Mouse (Mus musculus) megakaryocyte, embryonic 14.5 days (primary cell): Measurements from ENCODE around the gene Ftcd. TPM values are rescaled to one million over a fixed set of nuclear protein-coding genes. Genes with fewer than 3 reads are reported as not detected.
A peak's percentile ranks its signal among the peaks of the same experiment; 100 is the strongest.

Source experiments
- H3K27me3 ChIP-seq: replicated peaks from 2 replicates; pipeline ENCODE3; 2012; ENCODE audit warnings: inconsistent platforms
- H3K36me3 ChIP-seq: replicated peaks from 2 replicates; pipeline ENCODE3; 2012; ENCODE audit warnings: low read length, inconsistent platforms, mixed read lengths
- H3K4me1 ChIP-seq: 2 replicates; pipeline ENCODE4 v1.6.1; 2012; ENCODE audit warnings: inconsistent platforms
- H3K4me3 ChIP-seq: replicated peaks from 2 replicates; pipeline ENCODE3; 2012; ENCODE audit warnings: moderate library complexity, mild to moderate bottlenecking, inconsistent platforms
- H3K9me3 ChIP-seq: 2 replicates; pipeline ENCODE4 v1.6.1; 2012; ENCODE audit warnings: inconsistent platforms
- FLI1 ChIP-seq: IDR thresholded peaks from 2 replicates; pipeline ENCODE4 v1.6.1; 2012; ENCODE audit warnings: low read length, inconsistent platforms, mixed read lengths
- GATA1 ChIP-seq: IDR thresholded peaks from 3 replicates; pipeline ENCODE4 v1.6.1; 2012; ENCODE audit warnings: mixed read lengths, low read length, inconsistent platforms, borderline replicate concordance
- polyA plus RNA-seq: library from polyadenylated mRNA; stranded (reverse); fragments of >175 nt; gene quantifications from 2 replicates; pipeline ENCODE4 v1.2.3, GENCODE M21; 2012; ENCODE audit warnings: low replicate concordance; ENCODE audit not compliant: insufficient read depth

The Ftcd gene
- polyA plus RNA-seq, 1 experiment, result not detected

GRCm38 (mm10) chr10:76590197-76590596 is 14.7 kb downstream of the Ftcd start:
- TF ChIP-seq GATA1 (no peak), FLI1 (no peak)
- no peaks in the 10 kb centered on the region for H3K36me3 ChIP-seq
- H3K4me3 ChIP-seq, result no peak overlapping the region
- peaks cover 68% of the 10 kb centered on the region for H3K27me3 ChIP-seq
- H3K4me1 ChIP-seq, result peaks cover 8% of the 10 kb centered on the region
- H3K9me3 ChIP-seq, result peaks cover 14% of the 10 kb centered on the region

GRCm38 (mm10) chr10:76596338-76596737 is 20.9 kb downstream of the Ftcd start:
- no peaks in the 10 kb centered on the region for H3K36me3 ChIP-seq
- H3K4me1 ChIP-seq, result peaks cover 3% of the 10 kb centered on the region
- TF ChIP-seq FLI1 (no peak), GATA1 (no peak)
- H3K9me3 ChIP-seq, result no peaks in the 10 kb centered on the region
- peaks cover 73% of the 10 kb centered on the region for H3K27me3 ChIP-seq
- H3K4me3 ChIP-seq, result peak overlapping the region; percentile 5

GRCm38 (mm10) chr10:76602690-76603089 is 27.2 kb downstream of the Ftcd start:
- Histone ChIP-seq H3K4me3 (no peak overlapping the region), H3K9me3 (no peaks in the 10 kb centered on the region), H3K27me3 (peaks cover 74% of the 10 kb centered on the region), H3K4me1 (no peaks in the 10 kb centered on the region), H3K36me3 (no peaks in the 10 kb centered on the region)
- TF ChIP-seq FLI1, result no peak
- TF ChIP-seq GATA1, result no peak

- Histone ChIP-seq H3K4me3 (no peak overlapping the region), H3K9me3 (peaks cover 5% of the 10 kb centered on the region; the same call in 1 of the 2 replicates), H3K27me3 (peaks cover 62% of the 10 kb centered on the region), H3K4me1 (no peaks in the 10 kb centered on the region; the same call in 1 of the 2 replicates), H3K36me3 (no peaks in the 10 kb centered on the region)
- TF ChIP-seq GATA1, result no peak
- no peak for TF ChIP-seq FLI1
Observed at GRCm38 (mm10) chr10:76612473-76612872, 37.0 kb downstream of the Ftcd start.

GRCm38 (mm10) chr10:76622411-76622810 is 47.0 kb downstream of the Ftcd start:
- Histone ChIP-seq H3K4me3 (no peak overlapping the region), H3K9me3 (no peaks in the 10 kb centered on the region), H3K36me3 (no peaks in the 10 kb centered on the region), H3K27me3 (peaks cover 55% of the 10 kb centered on the region), H3K4me1 (peaks cover 11% of the 10 kb centered on the region)
- TF ChIP-seq GATA1, result no peak
- TF ChIP-seq FLI1, result no peak

- Histone ChIP-seq H3K27me3 (peaks cover 58% of the 10 kb centered on the region), H3K36me3 (no peaks in the 10 kb centered on the region), H3K4me1 (peaks cover 11% of the 10 kb centered on the region), H3K4me3 (peak within 1 kb of the TSS; percentile 84), H3K9me3 (no peaks in the 10 kb centered on the region)
- no peak for TF ChIP-seq GATA1
- TF ChIP-seq FLI1, result no peak
Observed at GRCm38 (mm10) chr10:76622928-76623680, 47.7 kb downstream of the Ftcd start, which contains the start of gene Col6a2. Gene Col6a2, minus strand, starts transcription at chr10:76623630.

GRCm38 (mm10) chr10:76623734-76624133 is 48.3 kb downstream of the Ftcd start:
- peaks cover 60% of the 10 kb centered on the region for H3K27me3 ChIP-seq
- no peaks in the 10 kb centered on the region for H3K9me3 ChIP-seq
- H3K4me3 ChIP-seq, result no peak overlapping the region
- TF ChIP-seq FLI1 (no peak), GATA1 (no peak)
- no peaks in the 10 kb centered on the region for H3K36me3 ChIP-seq
- peaks cover 11% of the 10 kb centered on the region for H3K4me1 ChIP-seq

- H3K9me3 ChIP-seq, result no peaks in the 10 kb centered on the region
- H3K27me3 ChIP-seq, result peaks cover 64% of the 10 kb centered on the region
- TF ChIP-seq GATA1, result no peak
- no peak for TF ChIP-seq FLI1
- H3K36me3 ChIP-seq, result no peaks in the 10 kb centered on the region
- no peak overlapping the region for H3K4me3 ChIP-seq
- H3K4me1 ChIP-seq, result peaks cover 11% of the 10 kb centered on the region
Observed at GRCm38 (mm10) chr10:76624903-76625302, 49.5 kb downstream of the Ftcd start.

GRCm38 (mm10) chr10:76627714-76628113 is 52.3 kb downstream of the Ftcd start:
- Histone ChIP-seq H3K27me3 (peaks cover 55% of the 10 kb centered on the region), H3K9me3 (no peaks in the 10 kb centered on the region), H3K4me1 (peaks cover 11% of the 10 kb centered on the region), H3K4me3 (no peak overlapping the region), H3K36me3 (no peaks in the 10 kb centered on the region)
- TF ChIP-seq FLI1 (no peak), GATA1 (no peak)

- Histone ChIP-seq H3K27me3 (peaks cover 49% of the 10 kb centered on the region), H3K36me3 (no peaks in the 10 kb centered on the region), H3K4me1 (peaks cover 3% of the 10 kb centered on the region; the same call in 1 of the 2 replicates), H3K9me3 (no peaks in the 10 kb centered on the region), H3K4me3 (no peak overlapping the region)
- no peak for TF ChIP-seq FLI1
- TF ChIP-seq GATA1, result no peak
Observed at GRCm38 (mm10) chr10:76630657-76631056, 55.2 kb downstream of the Ftcd start.

- Histone ChIP-seq H3K9me3 (no peaks in the 10 kb centered on the region), H3K4me1 (peaks cover 12% of the 10 kb centered on the region), H3K27me3 (peaks cover 44% of the 10 kb centered on the region), H3K36me3 (no peaks in the 10 kb centered on the region), H3K4me3 (no peak overlapping the region)
- TF ChIP-seq GATA1, result no peak
- TF ChIP-seq FLI1, result no peak
Observed at GRCm38 (mm10) chr10:76632630-76633029, 57.2 kb downstream of the Ftcd start.
